Mouse (Mus musculus) liver, embryonic 14.5 days (tissue): ENCODE results near the gene Mon2. TPM values are rescaled to one million over a fixed set of nuclear protein-coding genes. Genes with fewer than 3 reads are reported as not detected.

Experiments used
- ATAC-seq: fragments of 200-750 bp; cut with Nextera tagmentation; 2 replicates; pipeline ENCODE4 v1.8.0; 2017; ENCODE audit warnings: moderate number of reproducible peaks, mild to moderate bottlenecking, moderate library complexity; ENCODE audit not compliant: insufficient read depth
- DNase-seq, 3 experiments: peaks; one replicate each; pipeline ENCODE4 v3.0.0-alpha.2; 2012 to 2013; ENCODE audit warnings: low read depth in 3 of 3, low spot score in 3 of 3
- H3K27ac ChIP-seq: fragments of 300-500 bp; sonication (generic); 2 replicates; pipeline ENCODE4 v1.5.1; 2014; ENCODE audit warnings: moderate library complexity, mild to moderate bottlenecking, control low read depth, inconsistent platforms
- H3K27me3 ChIP-seq: fragments of 300-500 bp; sonication (generic); 2 replicates; pipeline ENCODE4 v1.6.1; 2014; ENCODE audit warnings: mild to moderate bottlenecking, low read length, moderate library complexity; ENCODE audit not compliant: control insufficient read depth, insufficient read depth
- H3K36me3 ChIP-seq: fragments of 300-500 bp; sonication (generic); replicated peaks from 2 replicates; pipeline ENCODE4 v1.6.1; 2014; ENCODE audit warnings: low read depth; ENCODE audit not compliant: control insufficient read depth, insufficient read depth
- H3K4me1 ChIP-seq, 2 experiments: fragments of 200-500 bp in 1 of 2; fragments of 300-500 bp in 1 of 2; sonication (generic) in 1 of 2; replicated peaks; 2 replicates each; pipeline ENCODE4 v1.6.1; 2012 to 2014; ENCODE audit warnings: antibody characterized with exemption in 1 of 2, inconsistent platforms in 1 of 2, low read length in 1 of 2; ENCODE audit not compliant: control insufficient read depth in 2 of 2, insufficient read depth in 2 of 2
- H3K4me2 ChIP-seq: fragments of 300-500 bp; sonication (generic); 2 replicates; pipeline ENCODE4 v1.6.1; 2014; ENCODE audit warnings: low read depth, mild to moderate bottlenecking, control low read depth, moderate library complexity
- H3K4me3 ChIP-seq, 2 experiments: fragments of 200-500 bp in 1 of 2; fragments of 300-500 bp in 1 of 2; sonication (generic) in 1 of 2; 2 replicates each; pipeline ENCODE4 v1.5.1; 2012 to 2014; ENCODE audit warnings: low read depth in 2 of 2, low read length in 2 of 2, mild to moderate bottlenecking in 2 of 2, control low read depth in 1 of 2, inconsistent platforms in 1 of 2, moderate library complexity in 1 of 2; ENCODE audit not compliant: insufficient read depth in 1 of 2
- H3K9ac ChIP-seq: fragments of 300-500 bp; sonication (generic); replicated peaks from 2 replicates; pipeline ENCODE4 v1.6.1; 2014; ENCODE audit warnings: mild to moderate bottlenecking, control low read depth, moderate library complexity
- H3K9me3 ChIP-seq: fragments of 300-500 bp; sonication (generic); 2 replicates; pipeline ENCODE4 v1.6.1; 2016; ENCODE audit warnings: low read length, mixed read lengths; ENCODE audit not compliant: control insufficient read depth
- CTCF ChIP-seq: IDR thresholded peaks from 2 replicates; pipeline ENCODE4 v1.5.1; 2016; ENCODE audit warnings: antibody characterized with exemption, low read depth, control low read depth
- EP300 ChIP-seq: IDR thresholded peaks from 2 replicates; pipeline ENCODE4 v1.6.1; 2016; ENCODE audit warnings: antibody characterized with exemption, low read depth
- WGBS: fragments of 180-500 bp; shearing (Covaris S2); extraction: QIAGEN DNeasy Blood & Tissue Kit; methylation state at CpG from one replicate; pipeline ENCODE4 v1.1.7; 2014; ENCODE audit not compliant: insufficient replicate concordance; 5-methylcytosine and 5-hydroxymethylcytosine counted together
- polyA plus RNA-seq, 2 experiments: library from polyadenylated mRNA; depleted of rRNA in 1 of 2; stranded (reverse) in 1 of 2; unstranded in 1 of 2; fragments of >200 nt; fragmentation: Nextera tagmentation in 1 of 2; extraction: Ambion mirVana in 1 of 2; gene quantifications; 2 replicates each; pipeline versions ENCODE4 v1.2.1 to v1.2.3; 2012 to 2014

The Mon2 gene
- polyA plus RNA-seq, 2 experiments = 9.8 to 12.6 TPM

- no peak overlapping the region for H3K9ac ChIP-seq
- 77% methylated on average over 7 of the region's 7 CpGs for WGBS
- ATAC-seq (no peak), DNase-seq (no peak)
- H3K4me2 ChIP-seq = no peak overlapping the region
- H3K4me1 ChIP-seq = no peaks in the 10 kb centered on the region
- TF ChIP-seq EP300 (no peak), CTCF (no peak)
- H3K9me3 ChIP-seq = no peaks in the 10 kb centered on the region
- no peaks in the 10 kb centered on the region for H3K36me3 ChIP-seq
- H3K4me3 ChIP-seq = no peak overlapping the region
- no peak overlapping the region for H3K27ac ChIP-seq
- no peaks in the 10 kb centered on the region for H3K27me3 ChIP-seq
Measured at GRCm38 (mm10) chr10:123052021-123052420, 24.3 kb downstream of the Mon2 start.

- ATAC-seq = no peak
- no peaks in the 10 kb centered on the region for H3K27me3 ChIP-seq
- H3K4me3 ChIP-seq = no peak overlapping the region
- H3K36me3 ChIP-seq = no peaks in the 10 kb centered on the region
- no peak overlapping the region for H3K4me2 ChIP-seq
- no peaks in the 10 kb centered on the region for H3K9me3 ChIP-seq
- no peak for DNase-seq
- no peak overlapping the region for H3K9ac ChIP-seq
- H3K27ac ChIP-seq = no peak overlapping the region
- no peaks in the 10 kb centered on the region for H3K4me1 ChIP-seq
- WGBS = 78% methylated on average over 1 of the region's 1 CpGs
- TF ChIP-seq EP300 (no peak), CTCF (no peak)
Measured at GRCm38 (mm10) chr10:123048730-123049129, 27.6 kb downstream of the Mon2 start.

GRCm38 (mm10) chr10:123039936-123040335 is 36.4 kb downstream of the Mon2 start:
- Histone ChIP-seq H3K4me2 (no peak overlapping the region), H3K9ac (no peak overlapping the region), H3K4me1 (no peaks in the 10 kb centered on the region), H3K9me3 (no peaks in the 10 kb centered on the region), H3K27ac (no peak overlapping the region), H3K4me3 (no peak overlapping the region), H3K27me3 (no peaks in the 10 kb centered on the region), H3K36me3 (peaks cover 8% of the 10 kb centered on the region; the same call in 1 of the 2 replicates)
- 58% methylated on average over 2 of the region's 2 CpGs for WGBS
- DNase-seq (no peak), ATAC-seq (no peak)
- TF ChIP-seq CTCF (peak; percentile 6; the same call in 1 of the 2 replicates), EP300 (no peak)

- DNase-seq = no peak
- no peak overlapping the region for H3K27ac ChIP-seq
- no peak overlapping the region for H3K9ac ChIP-seq
- H3K36me3 ChIP-seq = peaks cover 19% of the 10 kb centered on the region
- H3K4me2 ChIP-seq = no peak overlapping the region
- H3K27me3 ChIP-seq = no peaks in the 10 kb centered on the region
- ATAC-seq = no peak
- no peak overlapping the region for H3K4me3 ChIP-seq
- H3K4me1 ChIP-seq = no peaks in the 10 kb centered on the region
- no peak for TF ChIP-seq CTCF
- no peak for TF ChIP-seq EP300
- no peaks in the 10 kb centered on the region for H3K9me3 ChIP-seq
- 83% methylated on average over 14 of the region's 14 CpGs for WGBS
Measured at GRCm38 (mm10) chr10:123032078-123032646, 44.1 kb downstream of the Mon2 start.

GRCm38 (mm10) chr10:123031449-123031848 is 44.9 kb downstream of the Mon2 start:
- Histone ChIP-seq H3K9ac (no peak overlapping the region), H3K27me3 (no peaks in the 10 kb centered on the region), H3K9me3 (no peaks in the 10 kb centered on the region), H3K4me1 (no peaks in the 10 kb centered on the region), H3K36me3 (peaks cover 19% of the 10 kb centered on the region), H3K27ac (no peak overlapping the region), H3K4me2 (no peak overlapping the region), H3K4me3 (no peak overlapping the region)
- no peak for DNase-seq
- 88% methylated on average over 8 of the region's 8 CpGs for WGBS
- TF ChIP-seq CTCF (no peak), EP300 (no peak)
- no peak for ATAC-seq
